8 mouse cellular contexts compared by ENCODE assay signal in the genomic region with DNA sequence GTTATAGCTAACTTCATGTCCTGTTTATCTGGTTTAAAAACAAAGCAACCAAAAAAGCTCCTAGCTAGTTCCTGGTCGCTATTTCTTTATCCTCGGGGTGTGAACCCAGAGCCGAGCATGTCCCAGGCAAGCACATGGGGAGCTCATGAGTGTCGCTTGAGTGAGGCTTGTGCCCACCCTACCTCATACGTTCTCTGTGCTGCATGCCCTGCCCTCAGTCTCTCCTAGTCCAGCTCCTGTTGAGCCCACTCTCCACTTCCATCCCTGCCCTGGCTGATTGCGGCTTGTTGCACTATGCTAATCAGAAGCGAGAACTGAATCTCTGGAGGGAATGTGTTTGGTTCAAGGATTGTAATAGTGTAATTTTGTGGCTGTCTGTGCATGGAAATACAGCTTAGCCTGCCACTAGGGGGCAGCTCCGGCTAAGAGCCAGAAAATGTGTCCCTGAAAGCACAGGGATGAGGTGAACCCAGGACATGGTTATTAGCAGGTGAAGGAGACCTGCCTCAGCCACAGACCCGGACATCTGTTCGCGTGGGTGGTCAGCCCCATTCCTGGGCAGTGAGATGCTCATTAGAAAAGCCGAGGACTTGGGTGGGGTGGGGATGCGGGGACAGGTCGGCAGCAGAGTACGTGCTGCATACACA.
DNase-seq lines count a peak whose midpoint lies in the region; ATAC-seq and TF ChIP-seq lines count a peak whose summit lies in the region.

No protein-coding gene starts in this region.

- no peak for ATAC-seq in liver, embryonic 12.5 days
- peak; percentile 54 for ATAC-seq in inflammation-experienced regulatory T-cells, adult 6 months
- ATAC-seq in midbrain, embryonic 16.5 days, result peak; percentile 60

- no peaks in the 10 kb centered on the region for H3K27me3 ChIP-seq in liver, adult 2 months (ENCODE audit: control insufficient read depth, insufficient read depth, low read length)
- no peaks in the 10 kb centered on the region for H3K27me3 ChIP-seq in liver, embryonic 12.5 days (replicated peaks)
- no peaks in the 10 kb centered on the region for H3K27me3 ChIP-seq in midbrain, embryonic 16.5 days (ENCODE audit: control insufficient read depth, insufficient read depth, low read depth, low read length)

- H3K79me2 ChIP-seq in liver, adult 2 months (ENCODE audit: control insufficient read depth, insufficient read depth, low read length), result no peaks in the 10 kb centered on the region

- peaks cover 11% of the 10 kb centered on the region; the same call in 1 of the 2 replicates for H3K36me3 ChIP-seq in liver, adult 2 months (ENCODE audit: control insufficient read depth, insufficient read depth, low read length)
- H3K36me3 ChIP-seq in liver, embryonic 12.5 days, result no peaks in the 10 kb centered on the region
- no peaks in the 10 kb centered on the region for H3K36me3 ChIP-seq in midbrain, embryonic 16.5 days (ENCODE audit: control insufficient read depth, insufficient read depth, low read length)

- H3K9ac ChIP-seq in liver, adult 2 months (ENCODE audit: low read depth, low read length), result no peak overlapping the region
- H3K9ac ChIP-seq in liver, embryonic 12.5 days, result no peak overlapping the region
- H3K9ac ChIP-seq in midbrain, embryonic 16.5 days (ENCODE audit: low read depth, low read length), result peak overlapping the region; percentile 11; the same call in 1 of the 2 replicates

- no peak for DNase-seq in liver, adult 2 months (ENCODE audit: extremely low read depth, low read depth, low spot score)
- DNase-seq in cerebellum, adult 8-10 months, result peak; percentile 78
- peak; percentile 52 to 77 for DNase-seq in frontal cortex, postnatal 10 days (ENCODE audit: low spot score in 2 of 2)
- DNase-seq in left cerebral cortex, postnatal 25 days (ENCODE audit: low spot score in 2 of 2), result peak; percentile 77 to 81
- peak; percentile 31 to 51 for DNase-seq in spleen, postnatal 36 days (ENCODE audit: low spot score in 2 of 2)

- no peaks in the 10 kb centered on the region; the same call in 1 of the 2 replicates for H3K4me1 ChIP-seq in liver, adult 2 months (ENCODE audit: control insufficient read depth, insufficient read depth, low read length)
- H3K4me1 ChIP-seq in liver, embryonic 12.5 days, result peaks cover 7% of the 10 kb centered on the region; the same call in 1 of the 2 replicates
- H3K4me1 ChIP-seq in midbrain, embryonic 16.5 days (ENCODE audit: control insufficient read depth, insufficient read depth, low read length), result no peaks in the 10 kb centered on the region

- peak; percentile 73 for TF ChIP-seq CTCF in liver, adult 2 months (IDR thresholded peaks at IDR 0.05; ENCODE audit: low read depth, low read length)

- no peak for TF ChIP-seq POLR2A in liver, adult 2 months (IDR thresholded peaks at IDR 0.05; ENCODE audit: extremely low read depth, insufficient read depth, low read length)

- WGBS in liver, adult 2 months, result 72% methylated on average over 15 of the region's 15 CpGs
- WGBS in liver, embryonic 12.5 days (ENCODE audit: insufficient replicate concordance), result 50% methylated on average over 15 of the region's 15 CpGs
- WGBS in midbrain, embryonic 16.5 days, result 59% methylated on average over 15 of the region's 15 CpGs

- no peaks in the 10 kb centered on the region for H3K9me3 ChIP-seq in liver, embryonic 12.5 days (replicated peaks)
- H3K9me3 ChIP-seq in midbrain, embryonic 16.5 days (replicated peaks; ENCODE audit: control insufficient read depth, low read length, poor library complexity, severe bottlenecking), result no peaks in the 10 kb centered on the region

- no peak overlapping the region for H3K4me3 ChIP-seq in liver, adult 2 months (ENCODE audit: insufficient read depth, low read depth, low read length)
- H3K4me3 ChIP-seq in liver, embryonic 12.5 days, result no peak overlapping the region
- no peak overlapping the region for H3K4me3 ChIP-seq in midbrain, embryonic 16.5 days (ENCODE audit: low read depth, low read length)

- no peak overlapping the region for H3K27ac ChIP-seq in liver, adult 2 months (replicated peaks; ENCODE audit: insufficient read depth, low read depth, low read length)
- H3K27ac ChIP-seq in liver, embryonic 12.5 days, result no peak overlapping the region
- H3K27ac ChIP-seq in midbrain, embryonic 16.5 days (ENCODE audit: low read length), result no peak overlapping the region

- intact Hi-C loops in left cerebral cortex, postnatal 25 days (cut with DNase I), result loop anchor here (5.0 kb wide), 2 partner anchors 134 to 224 kb away; no protein-coding TSS in a partner anchor

- H3K4me2 ChIP-seq in liver, embryonic 12.5 days, result no peak overlapping the region
- no peak overlapping the region for H3K4me2 ChIP-seq in midbrain, embryonic 16.5 days (ENCODE audit: low read length)
